Mouse (Mus musculus): Measurements from ENCODE around the gene Acad8.

GRCm38 (mm10) chr9:27043892-27044291 lies 44.5 kb upstream of the Acad8 start:
- no peak for TF ChIP-seq CTCF (IDR thresholded peaks at IDR 0.05; ENCODE audit: borderline replicate concordance, insufficient read depth, low read length)
- TF ChIP-seq POLR2A (IDR thresholded peaks at IDR 0.05; ENCODE audit: low read depth, low read length), result no peak

All from embryonic fibroblast, embryonic 13.5 days (primary cell).